Mouse (Mus musculus) ES-E14 (cell line): Measurements from ENCODE around the gene Cdk17.

Source experiments
- CHD2 ChIP-seq: IDR thresholded peaks from 2 replicates; pipeline ENCODE4 v1.6.1; 2014; ENCODE audit warnings: mild to moderate bottlenecking, low read depth, low read length, inconsistent platforms
- MAFK ChIP-seq: IDR thresholded peaks from 2 replicates; pipeline ENCODE4 v1.6.1; 2014; ENCODE audit warnings: mild to moderate bottlenecking, low read depth, low read length, inconsistent platforms; ENCODE audit not compliant: insufficient read depth
- ZC3H11A ChIP-seq: IDR thresholded peaks from 2 replicates; pipeline ENCODE4 v1.6.1; 2012; ENCODE audit warnings: low read depth, mild to moderate bottlenecking, inconsistent platforms, low read length, borderline replicate concordance
- ZNF384 ChIP-seq: IDR thresholded peaks from 2 replicates; pipeline ENCODE4 v1.6.1; 2012; ENCODE audit warnings: low read depth, low read length, inconsistent platforms

- no peak for TF ChIP-seq CHD2
- TF ChIP-seq ZC3H11A = no peak
- TF ChIP-seq MAFK = no peak
- TF ChIP-seq ZNF384 = no peak
Observed at GRCm38 (mm10) chr10:93215051-93215763, 54.5 kb downstream of the Cdk17 start.
